Mouse (Mus musculus) kidney, embryonic 14.5 days (tissue): ENCODE results near the gene Il10. TPM values are rescaled to one million over a fixed set of nuclear protein-coding genes. Genes with fewer than 3 reads are reported as not detected.

ENCODE experiments used
- ATAC-seq: fragments of 200-750 bp; cut with Nextera tagmentation; 2 replicates; pipeline ENCODE4 v1.8.0; 2017; ENCODE audit warnings: moderate number of reproducible peaks, mild to moderate bottlenecking, moderate TSS enrichment, moderate library complexity; ENCODE audit not compliant: low FRiP score, low TSS enrichment
- H3K27ac ChIP-seq: fragments of 300-500 bp; sonication (generic); 2 replicates; pipeline ENCODE4 v1.5.1; 2014; ENCODE audit warnings: low read depth, mild to moderate bottlenecking, low read length, moderate library complexity, mixed read lengths
- H3K27me3 ChIP-seq: fragments of 300-500 bp; sonication (generic); 2 replicates; pipeline ENCODE4 v1.6.1; 2014; ENCODE audit warnings: mild to moderate bottlenecking, low read length; ENCODE audit not compliant: control insufficient read depth, insufficient read depth
- H3K36me3 ChIP-seq: fragments of 300-500 bp; sonication (generic); 2 replicates; pipeline ENCODE4 v1.6.1; 2014; ENCODE audit warnings: low read length, mixed read lengths; ENCODE audit not compliant: control insufficient read depth, insufficient read depth
- H3K4me1 ChIP-seq: fragments of 300-500 bp; sonication (generic); 2 replicates; pipeline ENCODE4 v1.6.1; 2014; ENCODE audit warnings: low read length, mixed read lengths; ENCODE audit not compliant: control insufficient read depth, insufficient read depth
- H3K4me2 ChIP-seq: fragments of 300-500 bp; sonication (generic); replicated peaks from 2 replicates; pipeline ENCODE4 v1.6.1; 2014; ENCODE audit warnings: low read depth, mild to moderate bottlenecking, low read length
- H3K4me3 ChIP-seq: fragments of 300-500 bp; sonication (generic); 2 replicates; pipeline ENCODE4 v1.5.1; 2014; ENCODE audit warnings: mild to moderate bottlenecking, low read length
- H3K9ac ChIP-seq: fragments of 300-500 bp; sonication (generic); 2 replicates; pipeline ENCODE4 v1.6.1; 2014; ENCODE audit warnings: low read depth, mild to moderate bottlenecking, low read length, moderate library complexity
- H3K9me3 ChIP-seq: fragments of 300-500 bp; sonication (generic); 2 replicates; pipeline ENCODE4 v1.6.1; 2016; ENCODE audit warnings: low read length; ENCODE audit not compliant: control insufficient read depth
- WGBS: fragments of 180-500 bp; shearing (Covaris S2); extraction: QIAGEN DNeasy Blood & Tissue Kit; methylation state at CpG from one replicate; pipeline ENCODE4 v1.1.7; 2014; 5-methylcytosine and 5-hydroxymethylcytosine counted together
- polyA plus RNA-seq: library from polyadenylated mRNA; unstranded; fragments of >200 nt; fragmentation: Nextera tagmentation; extraction: Ambion mirVana; gene quantifications from 2 replicates; pipeline ENCODE4 v1.2.1, GENCODE M21; 2014

The Il10 gene
- polyA plus RNA-seq, 1 experiment from 2014 or later, result not detected

DNA sequence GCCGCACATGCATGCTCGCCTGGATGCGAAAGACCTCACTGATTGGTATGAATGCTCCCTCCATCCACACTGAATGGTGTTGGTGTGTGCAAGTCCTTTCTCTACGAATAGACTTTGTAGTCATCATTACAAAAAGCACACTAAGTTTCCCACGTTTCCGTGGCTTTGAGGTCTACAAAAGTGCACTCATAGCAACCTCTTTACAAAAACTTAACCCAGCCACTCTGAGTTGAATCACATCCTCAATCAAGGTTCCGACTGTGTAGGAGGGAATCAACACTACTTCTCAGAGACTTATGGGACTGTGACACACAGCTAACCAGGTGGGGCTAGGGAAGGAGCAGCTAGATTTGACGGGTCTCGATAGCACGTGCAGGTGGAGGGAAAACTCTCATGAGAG, 23.3 kb upstream of the Il10 start:
- no peak overlapping the region for H3K4me2 ChIP-seq
- H3K36me3 ChIP-seq, result no peaks in the 10 kb centered on the region
- H3K4me3 ChIP-seq, result no peak overlapping the region
- no peaks in the 10 kb centered on the region for H3K4me1 ChIP-seq
- no peak overlapping the region for H3K27ac ChIP-seq
- 92% methylated on average over 10 of the region's 10 CpGs for WGBS
- H3K9me3 ChIP-seq, result no peaks in the 10 kb centered on the region
- H3K9ac ChIP-seq, result no peak overlapping the region
- H3K27me3 ChIP-seq, result no peaks in the 10 kb centered on the region
- no peak for ATAC-seq

DNA sequence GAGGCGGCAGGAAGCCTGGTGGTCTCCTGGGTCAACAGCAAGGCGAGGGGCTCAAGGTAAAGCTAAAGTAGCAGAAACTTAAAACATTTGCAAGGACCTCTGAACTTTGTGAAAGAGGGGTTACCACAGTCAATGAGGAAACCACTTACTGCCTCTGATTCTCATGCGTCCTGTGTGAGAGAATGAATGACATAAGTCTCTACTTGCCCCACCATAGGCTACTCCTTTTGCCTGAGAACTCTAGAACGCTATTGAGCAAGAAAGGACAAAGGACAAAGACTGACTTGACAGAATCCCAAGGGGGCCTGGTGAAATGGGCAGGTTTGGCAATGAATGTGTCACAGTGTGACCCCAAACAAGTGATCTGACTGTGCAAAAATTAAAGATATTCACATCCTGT, 22.2 kb upstream of the Il10 start:
- 87% methylated on average over 4 of the region's 4 CpGs for WGBS
- Histone ChIP-seq H3K4me3 (no peak overlapping the region), H3K9ac (no peak overlapping the region), H3K4me2 (no peak overlapping the region), H3K9me3 (no peaks in the 10 kb centered on the region), H3K36me3 (no peaks in the 10 kb centered on the region), H3K4me1 (no peaks in the 10 kb centered on the region), H3K27ac (no peak overlapping the region), H3K27me3 (no peaks in the 10 kb centered on the region)
- ATAC-seq, result no peak

DNA sequence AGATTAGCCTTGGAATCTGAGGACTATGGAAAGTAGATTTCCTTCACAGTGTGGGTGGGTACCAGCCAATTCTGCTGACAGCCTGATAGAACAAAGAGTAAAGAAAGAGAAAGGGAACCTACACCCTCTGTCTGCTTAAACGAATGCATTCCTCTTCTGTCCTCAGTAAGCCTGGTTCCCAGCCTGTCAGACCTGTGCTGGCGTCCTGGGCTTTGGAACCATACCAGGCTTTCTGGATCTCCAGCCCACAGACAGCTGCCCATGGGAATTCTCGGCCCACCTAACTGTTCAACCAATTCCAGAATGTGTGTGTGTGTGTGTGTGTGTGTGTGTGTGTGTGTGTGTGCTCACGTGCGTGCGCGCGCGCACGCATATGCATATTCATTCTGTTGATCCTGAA, 21.3 kb upstream of the Il10 start:
- ATAC-seq, result no peak
- WGBS, result 88% methylated on average over 10 of the region's 10 CpGs
- no peak overlapping the region for H3K4me2 ChIP-seq

DNA sequence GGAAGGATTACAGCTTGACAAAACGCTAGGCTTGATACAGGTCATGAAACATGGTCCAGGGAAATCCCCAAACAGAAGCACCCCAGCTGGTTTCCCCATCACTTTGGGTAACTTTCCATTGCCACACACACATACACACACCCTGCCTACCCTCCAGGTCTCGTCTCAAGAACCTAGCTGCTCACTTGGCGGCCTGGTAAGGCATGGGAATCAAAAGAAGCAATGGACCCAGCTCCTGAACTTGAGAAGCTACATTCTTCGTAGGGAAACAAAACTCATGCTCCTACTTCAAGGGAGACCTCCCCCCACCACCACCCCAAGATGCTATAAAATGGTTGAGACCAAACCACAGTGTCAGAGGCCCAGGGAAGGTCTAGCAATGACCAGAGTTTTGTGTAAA, 19.9 kb upstream of the Il10 start:
- Histone ChIP-seq H3K36me3 (no peaks in the 10 kb centered on the region), H3K4me3 (no peak overlapping the region), H3K9ac (no peak overlapping the region), H3K4me1 (0 out of 2 replicates have a peak, but pooled peaks cover 4% of the 10 kb centered on the region), H3K27ac (no peak overlapping the region), H3K4me2 (no peak overlapping the region), H3K27me3 (no peaks in the 10 kb centered on the region), H3K9me3 (no peaks in the 10 kb centered on the region)
- ATAC-seq, result no peak
- 77% methylated on average over 4 of the region's 4 CpGs for WGBS

More for the DNA sequence above, 21.3 kb upstream of the Il10 start:
- H3K9me3 ChIP-seq, result no peaks in the 10 kb centered on the region
- H3K27me3 ChIP-seq, result no peaks in the 10 kb centered on the region
- H3K27ac ChIP-seq, result no peak overlapping the region
- no peak overlapping the region for H3K9ac ChIP-seq
- no peaks in the 10 kb centered on the region for H3K36me3 ChIP-seq
- no peaks in the 10 kb centered on the region for H3K4me1 ChIP-seq
- H3K4me3 ChIP-seq, result no peak overlapping the region

DNA sequence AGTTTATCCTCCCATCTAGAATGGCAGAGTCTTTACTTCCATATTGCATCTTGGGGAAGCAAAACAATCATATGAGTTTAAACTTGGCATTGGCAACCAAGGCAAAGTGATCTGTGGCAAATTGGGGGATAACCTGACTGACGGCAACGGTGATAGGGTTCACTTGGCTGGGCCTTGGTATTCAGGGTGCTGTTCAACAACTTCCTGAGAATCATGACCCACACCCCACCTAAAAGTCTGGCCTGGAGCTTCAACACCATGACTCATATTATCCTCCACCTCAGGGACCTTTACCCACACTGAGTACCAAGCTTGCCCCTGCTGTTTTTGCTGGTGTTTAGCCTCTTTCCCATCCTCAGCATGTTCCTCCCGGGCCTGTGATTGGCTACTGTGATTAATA, 19.3 kb upstream of the Il10 start:
- H3K27me3 ChIP-seq, result no peaks in the 10 kb centered on the region
- H3K4me3 ChIP-seq, result no peak overlapping the region
- no peak overlapping the region for H3K9ac ChIP-seq
- no peaks in the 10 kb centered on the region for H3K9me3 ChIP-seq
- H3K4me2 ChIP-seq, result no peak overlapping the region
- 0 out of 2 replicates have a peak, but pooled peaks cover 4% of the 10 kb centered on the region for H3K4me1 ChIP-seq
- H3K36me3 ChIP-seq, result no peaks in the 10 kb centered on the region
- H3K27ac ChIP-seq, result no peak overlapping the region
- ATAC-seq, result no peak
- WGBS, result 86% methylated on average over 3 of the region's 3 CpGs

DNA sequence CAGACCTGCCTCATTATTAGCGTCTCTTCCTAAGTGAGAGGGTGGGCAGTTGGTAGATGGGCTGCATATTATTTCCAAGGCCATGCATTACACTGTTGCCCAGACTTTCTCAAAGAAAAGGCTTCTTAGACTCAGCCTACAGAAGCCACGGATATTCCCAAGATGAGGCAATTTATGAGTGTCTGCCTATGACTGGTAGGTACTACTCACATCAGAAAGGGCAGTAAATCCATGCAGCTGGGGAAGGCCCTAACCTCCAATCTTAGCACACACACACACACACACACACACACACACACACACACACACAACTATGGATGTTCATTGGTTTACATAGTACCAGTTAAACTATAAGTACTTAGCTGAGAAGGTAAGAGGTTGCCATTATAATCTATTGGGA, 17.1 kb upstream of the Il10 start:
- Histone ChIP-seq H3K9ac (no peak overlapping the region), H3K27ac (no peak overlapping the region), H3K36me3 (no peaks in the 10 kb centered on the region), H3K9me3 (no peaks in the 10 kb centered on the region), H3K27me3 (no peaks in the 10 kb centered on the region), H3K4me3 (no peak overlapping the region), H3K4me2 (no peak overlapping the region), H3K4me1 (0 out of 2 replicates have a peak, but pooled peaks cover 4% of the 10 kb centered on the region)
- no peak for ATAC-seq
- WGBS, result 97% methylated on average over 2 of the region's 2 CpGs

DNA sequence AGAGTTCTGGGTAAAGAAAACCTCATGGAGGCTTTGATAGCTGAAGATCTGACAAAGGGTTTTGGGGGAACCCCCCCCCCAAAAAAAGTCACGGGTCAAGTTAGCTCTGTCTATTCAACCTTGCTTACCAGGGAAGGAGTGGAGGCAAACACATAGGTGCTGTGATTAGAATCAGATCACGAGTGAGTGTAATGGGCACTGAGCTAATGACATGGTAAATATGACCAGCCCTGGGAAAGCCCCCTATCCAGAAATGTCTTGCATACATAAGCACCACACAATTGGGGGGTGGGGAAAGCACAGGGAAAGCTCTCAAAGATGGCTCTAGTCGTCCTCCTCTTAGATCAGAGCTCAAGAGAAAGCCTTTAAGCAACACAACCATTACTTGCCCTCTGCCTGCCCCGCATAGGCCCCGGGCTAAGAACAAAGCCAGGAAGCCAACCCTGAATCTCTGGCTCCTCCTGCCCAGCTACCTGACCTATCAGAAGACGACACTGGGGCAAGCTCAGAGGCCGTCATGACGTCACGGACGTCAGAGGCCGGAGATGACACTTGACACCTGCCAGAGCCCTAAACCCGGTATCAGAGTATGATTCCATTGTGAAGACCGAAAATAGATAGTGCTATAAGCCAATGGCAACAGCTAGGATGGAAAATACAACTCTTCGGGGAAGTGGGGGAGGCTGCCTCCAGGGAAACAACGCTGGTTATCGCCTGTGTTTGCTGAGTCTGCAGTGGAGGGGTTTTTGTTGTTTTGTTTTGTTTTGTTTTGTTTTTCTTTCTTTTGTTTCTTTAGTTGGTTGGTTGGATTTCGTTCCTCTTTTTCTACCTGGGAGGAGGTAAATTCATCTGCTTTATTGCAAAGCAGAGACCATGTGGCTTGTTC, 16.4 kb upstream of the Il10 start:
- Histone ChIP-seq H3K4me2 (no peak overlapping the region), H3K4me1 (0 out of 2 replicates have a peak, but pooled peaks cover 4% of the 10 kb centered on the region), H3K9me3 (no peaks in the 10 kb centered on the region), H3K36me3 (no peaks in the 10 kb centered on the region), H3K27me3 (no peaks in the 10 kb centered on the region), H3K4me3 (no peak overlapping the region), H3K9ac (no peak overlapping the region), H3K27ac (no peak overlapping the region)
- WGBS, result 59% methylated on average over 17 of the region's 17 CpGs
- 0 out of 2 replicates have a peak, but pooled peaks have one; percentile 28 for ATAC-seq

DNA sequence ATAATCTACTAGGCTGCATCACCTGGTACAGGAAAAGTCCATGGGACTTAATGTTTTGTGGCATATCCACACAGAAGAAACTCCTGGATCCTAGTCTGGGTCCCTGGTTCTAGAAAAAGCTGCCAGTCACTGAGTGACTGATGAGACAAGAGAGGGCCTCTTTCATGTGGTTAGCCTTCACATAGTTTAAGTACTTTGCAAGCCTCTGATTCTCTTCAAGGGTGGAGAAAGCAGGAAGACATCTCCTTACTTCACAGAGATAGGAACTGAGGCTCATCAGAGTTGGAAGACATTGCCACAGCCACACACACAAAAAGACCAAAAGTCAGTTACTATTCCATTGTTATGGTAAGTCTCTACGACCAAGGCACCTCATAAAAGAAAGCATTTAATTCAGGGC, 13.6 kb upstream of the Il10 start:
- Histone ChIP-seq H3K27ac (no peak overlapping the region), H3K4me3 (no peak overlapping the region), H3K36me3 (no peaks in the 10 kb centered on the region), H3K9me3 (no peaks in the 10 kb centered on the region), H3K9ac (no peak overlapping the region), H3K4me2 (no peak overlapping the region), H3K4me1 (0 out of 2 replicates have a peak, but pooled peaks cover 4% of the 10 kb centered on the region), H3K27me3 (no peaks in the 10 kb centered on the region)
- no peak for ATAC-seq
- WGBS, result 85% methylated on average over 1 of the region's 1 CpGs
